Comparison of ENCODE assay signal across 30 mouse cellular contexts in the genomic region with DNA sequence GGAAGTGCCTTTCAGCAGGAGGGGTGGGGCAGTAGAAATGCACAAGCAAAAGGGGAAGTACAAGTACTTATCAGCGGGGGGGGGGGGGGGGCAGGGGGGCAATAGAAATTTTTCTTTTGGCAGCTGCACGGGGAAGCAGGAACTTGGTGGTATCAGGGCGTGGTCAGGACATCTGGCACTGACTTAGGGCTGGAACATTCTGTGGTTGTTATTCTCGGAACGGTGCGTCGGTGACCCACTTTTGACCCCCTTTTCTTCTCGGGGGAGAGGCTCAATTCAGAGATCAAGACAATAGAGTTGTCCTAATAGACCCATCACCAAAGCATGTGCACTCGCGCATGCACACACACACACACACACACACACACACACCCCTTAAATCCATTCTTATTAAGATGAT. TPM values are rescaled to one million over a fixed set of nuclear protein-coding genes. Genes with fewer than 3 reads are reported as not detected.
"Had no signal": no experiment of that assay in that cellular context is flagged by ENCODE, and none has a peak within 500 bp of the region (broad histone marks: within the 10 kb centered on the region; RNA-seq: fewer than 3 reads in every experiment).

No protein-coding gene starts in this region.

- H3K27ac ChIP-seq: heart, embryonic 10.5 days; heart, embryonic 13.5 days; heart, embryonic 15.5 days; hindbrain, embryonic 13.5 days; hindbrain, embryonic 15.5 days; hindbrain, postnatal 0 days; layer of hippocampus, adult 2 months; left cerebral cortex, adult 2 months; limb, embryonic 10.5 days; limb, embryonic 12.5 days; liver, embryonic 13.5 days had no signal

- H3K4me3 ChIP-seq: heart, embryonic 10.5 days; heart, embryonic 13.5 days; heart, embryonic 15.5 days; hindbrain, embryonic 13.5 days; hindbrain, embryonic 15.5 days; layer of hippocampus, adult 2 months; left cerebral cortex, adult 2 months; limb, embryonic 10.5 days; limb, embryonic 12.5 days; liver, embryonic 13.5 days had no signal

- H3K4me1 ChIP-seq: heart, embryonic 10.5 days; heart, embryonic 13.5 days; heart, embryonic 15.5 days; hindbrain, embryonic 13.5 days; hindbrain, embryonic 15.5 days; limb, embryonic 10.5 days; limb, embryonic 12.5 days; liver, embryonic 13.5 days had no signal

- H3K4me2 ChIP-seq: heart, embryonic 13.5 days; heart, embryonic 15.5 days; hindbrain, embryonic 13.5 days; hindbrain, embryonic 15.5 days; limb, embryonic 12.5 days; liver, embryonic 11.5 days; liver, embryonic 13.5 days had no signal

- ATAC-seq: hindbrain, postnatal 0 days; intestine, embryonic 16.5 days had no signal

- H3K9me3 ChIP-seq: heart, embryonic 10.5 days; heart, embryonic 13.5 days; heart, embryonic 15.5 days; hindbrain, embryonic 13.5 days; hindbrain, embryonic 15.5 days; limb, embryonic 10.5 days; limb, embryonic 12.5 days; liver, embryonic 13.5 days had no signal

- H3K9ac ChIP-seq: heart, embryonic 13.5 days; heart, embryonic 15.5 days; hindbrain, embryonic 13.5 days; hindbrain, embryonic 15.5 days; limb, embryonic 12.5 days; liver, embryonic 13.5 days had no signal

- DNase-seq: gastrocnemius, postnatal 14 days; gastrocnemius, postnatal 36 days; heart, adult 18-20 months; heart, postnatal 14 days; heart, postnatal 36 days; kidney, adult 18-20 months; kidney, adult 8-10 months; kidney, postnatal 10 days; kidney, postnatal 25 days; kidney, postnatal 4 days; liver; liver, embryonic 13.5 days had no signal

- H3K36me3 ChIP-seq: heart, embryonic 10.5 days; heart, embryonic 13.5 days; heart, embryonic 15.5 days; hindbrain, embryonic 13.5 days; hindbrain, embryonic 15.5 days; limb, embryonic 10.5 days; limb, embryonic 12.5 days; liver, embryonic 13.5 days had no signal

- H3K27me3 ChIP-seq: heart, embryonic 13.5 days; heart, embryonic 15.5 days; hindbrain, embryonic 13.5 days; hindbrain, embryonic 15.5 days; limb, embryonic 12.5 days; liver, embryonic 13.5 days had no signal

RNA-seq across cellular contexts. Expression of a gene that starts 16.6 kb away (rescaled TPM):
- polyA plus RNA-seq: heart, embryonic 13.5 days; heart, postnatal 0 days; hindbrain, embryonic 11.5 days; hindbrain, embryonic 15.5 days; intestine, embryonic 14.5 days; intestine, embryonic 16.5 days; kidney, embryonic 14.5 days; kidney, embryonic 16.5 days; limb, embryonic 10.5 days; limb, embryonic 12.5 days; limb, embryonic 14.5 days; liver, embryonic 11.5 days; liver, embryonic 13.5 days had no signal
